Mouse (Mus musculus) erythroblast, embryonic 14.5 days (primary cell): ENCODE measurements around the gene Ngfr. TPM values are rescaled to one million over a fixed set of nuclear protein-coding genes. Genes with fewer than 3 reads are reported as not detected.

Experiments used
- H3K27me3 ChIP-seq: 2 replicates; pipeline ENCODE4 v1.6.1; 2012; ENCODE audit warnings: inconsistent platforms; ENCODE audit not compliant: control insufficient read depth
- H3K36me3 ChIP-seq: 2 replicates; pipeline ENCODE4 v1.6.1; 2012; ENCODE audit warnings: mild to moderate bottlenecking, inconsistent platforms; ENCODE audit not compliant: control insufficient read depth
- H3K4me1 ChIP-seq: 2 replicates; pipeline ENCODE4 v1.6.1; 2012; ENCODE audit warnings: inconsistent platforms; ENCODE audit not compliant: control insufficient read depth
- H3K4me3 ChIP-seq: replicated peaks from 2 replicates; pipeline ENCODE3; 2012; ENCODE audit warnings: moderate library complexity, mild to moderate bottlenecking, inconsistent platforms
- H3K9me3 ChIP-seq: 2 replicates; pipeline ENCODE4 v1.6.1; 2012; ENCODE audit warnings: low read length, inconsistent platforms, mixed read lengths; ENCODE audit not compliant: control insufficient read depth
- GATA1 ChIP-seq: IDR thresholded peaks from 2 replicates; pipeline ENCODE4 v1.6.1; 2012; ENCODE audit warnings: low read length, inconsistent platforms, mixed read lengths
- TAL1 ChIP-seq: IDR thresholded peaks from 3 replicates; pipeline ENCODE4 v1.6.1; 2012; ENCODE audit warnings: low read length, inconsistent platforms, mixed read lengths
- polyA plus RNA-seq: library from polyadenylated mRNA; stranded (reverse); fragments of >175 nt; gene quantifications from 2 replicates; pipeline ENCODE4 v1.2.3, GENCODE M21; 2012

Gene Ngfr
- polyA plus RNA-seq, 1 experiment, result 0.02 TPM

- peaks cover 4% of the 10 kb centered on the region; the same call in 1 of the 2 replicates for H3K4me1 ChIP-seq
- TF ChIP-seq GATA1 (no peak), TAL1 (no peak)
- no peaks in the 10 kb centered on the region; the same call in 1 of the 2 replicates for H3K9me3 ChIP-seq
- no peak overlapping the region for H3K4me3 ChIP-seq
- H3K27me3 ChIP-seq, result peaks cover 38% of the 10 kb centered on the region
- no peaks in the 10 kb centered on the region for H3K36me3 ChIP-seq
Measured at GRCm38 (mm10) chr11:95574786-95575334, 12.7 kb downstream of the Ngfr start.

GRCm38 (mm10) chr11:95572227-95572626, 15.3 kb downstream of the Ngfr start:
- no peaks in the 10 kb centered on the region for H3K9me3 ChIP-seq
- H3K36me3 ChIP-seq, result no peaks in the 10 kb centered on the region
- H3K4me1 ChIP-seq, result no peaks in the 10 kb centered on the region
- H3K27me3 ChIP-seq, result peaks cover 14% of the 10 kb centered on the region
- TF ChIP-seq TAL1 (no peak), GATA1 (no peak)
- H3K4me3 ChIP-seq, result no peak overlapping the region

DNA sequence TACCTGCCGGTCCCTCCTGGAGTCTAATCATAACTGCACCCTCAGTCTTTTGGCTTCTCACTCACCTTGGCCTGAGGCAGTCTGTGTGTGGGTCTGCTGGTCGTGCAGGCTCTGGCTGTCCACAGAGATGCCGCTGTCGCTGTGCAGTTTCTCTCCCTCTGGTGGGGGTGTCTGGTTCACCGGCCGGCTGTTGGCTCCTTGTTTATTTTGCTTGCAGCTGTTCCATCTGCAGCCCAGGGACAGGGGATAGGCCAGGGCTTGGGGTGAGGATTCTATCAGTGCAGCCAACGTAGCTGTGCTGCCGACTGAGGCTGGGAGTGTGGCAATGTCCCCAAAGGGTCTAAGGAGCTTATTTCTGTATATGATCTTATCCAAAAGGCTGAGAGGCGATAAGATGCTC, 15.8 kb downstream of the Ngfr start:
- Histone ChIP-seq H3K27me3 (peaks cover 14% of the 10 kb centered on the region), H3K4me1 (no peaks in the 10 kb centered on the region), H3K4me3 (no peak overlapping the region), H3K9me3 (no peaks in the 10 kb centered on the region), H3K36me3 (no peaks in the 10 kb centered on the region)
- TF ChIP-seq TAL1, result no peak
- TF ChIP-seq GATA1, result no peak

DNA sequence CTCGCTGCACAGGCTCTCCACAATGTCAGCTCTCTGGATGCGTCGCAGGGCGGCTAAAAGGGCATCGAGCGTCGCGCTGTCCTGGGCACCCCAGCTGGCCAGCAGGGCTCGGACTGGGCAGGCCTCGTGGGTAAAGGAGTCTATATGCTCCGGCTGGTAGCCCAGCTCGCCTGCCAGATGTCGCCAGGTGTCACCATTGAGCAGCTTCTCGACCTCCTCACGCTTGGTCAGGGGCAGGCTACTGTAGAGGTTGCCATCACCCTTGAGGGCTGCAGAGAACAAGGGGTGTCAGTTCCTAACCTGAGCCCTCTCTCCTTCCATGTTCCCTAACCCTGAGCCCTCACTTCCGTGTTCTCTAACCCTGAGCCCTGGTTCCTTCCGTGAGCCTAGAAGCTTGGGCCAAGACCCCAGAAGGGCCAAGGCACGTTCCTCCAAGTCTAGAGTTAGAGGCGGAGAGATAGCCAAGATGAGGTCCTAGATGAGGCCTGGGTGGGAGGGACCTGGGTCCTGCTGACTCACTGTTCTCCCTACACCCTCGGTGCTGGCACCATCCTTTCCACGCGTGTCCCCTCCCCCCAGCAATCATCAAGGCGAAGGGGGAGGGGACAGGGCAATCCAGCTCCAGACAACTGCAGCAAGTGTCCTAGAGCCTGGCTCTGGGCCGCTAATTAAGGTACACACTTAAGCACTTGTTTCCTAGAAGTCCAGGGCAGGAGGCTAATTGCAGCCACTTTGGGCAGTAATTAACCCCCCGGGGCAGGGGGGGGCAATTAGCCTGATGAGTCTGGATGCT, 16.5 kb downstream of the Ngfr start:
- no peak for TF ChIP-seq TAL1
- no peak for TF ChIP-seq GATA1
- Histone ChIP-seq H3K9me3 (no peaks in the 10 kb centered on the region), H3K27me3 (peaks cover 14% of the 10 kb centered on the region), H3K36me3 (no peaks in the 10 kb centered on the region), H3K4me3 (no peak overlapping the region), H3K4me1 (no peaks in the 10 kb centered on the region)

- TF ChIP-seq GATA1 (no peak), TAL1 (no peak)
- peaks cover 10% of the 10 kb centered on the region for H3K27me3 ChIP-seq
- H3K9me3 ChIP-seq, result no peaks in the 10 kb centered on the region
- no peak overlapping the region for H3K4me3 ChIP-seq
- H3K4me1 ChIP-seq, result no peaks in the 10 kb centered on the region
- no peaks in the 10 kb centered on the region for H3K36me3 ChIP-seq
Measured at GRCm38 (mm10) chr11:95569908-95570307, 17.6 kb downstream of the Ngfr start.

- H3K4me1 ChIP-seq, result no peaks in the 10 kb centered on the region
- H3K36me3 ChIP-seq, result no peaks in the 10 kb centered on the region
- TF ChIP-seq TAL1, result no peak
- TF ChIP-seq GATA1, result no peak
- no peak overlapping the region for H3K4me3 ChIP-seq
- H3K9me3 ChIP-seq, result peaks cover 5% of the 10 kb centered on the region
- H3K27me3 ChIP-seq, result peaks cover 10% of the 10 kb centered on the region
Measured at GRCm38 (mm10) chr11:95567936-95568715, 19.4 kb downstream of the Ngfr start.

DNA sequence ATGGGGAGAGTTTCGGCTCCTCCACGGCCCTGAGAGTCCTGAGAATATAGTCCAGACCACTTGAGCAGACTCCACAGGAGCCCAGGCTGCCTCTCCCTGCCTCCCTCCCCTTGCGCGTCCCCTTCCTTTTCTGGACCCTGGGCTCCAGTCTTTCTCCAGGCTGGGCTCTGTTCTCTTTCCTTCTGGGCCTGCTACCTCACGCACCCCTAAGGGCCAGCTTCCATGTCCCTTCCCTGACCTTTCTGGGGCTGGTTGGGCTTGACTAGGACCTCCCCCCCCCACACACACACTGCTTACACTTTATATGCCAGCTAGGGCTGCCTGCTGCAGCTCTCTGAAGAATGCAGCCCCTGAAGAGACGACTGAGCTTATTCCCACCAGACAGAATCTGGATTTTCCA, 20.2 kb downstream of the Ngfr start:
- Histone ChIP-seq H3K4me1 (no peaks in the 10 kb centered on the region), H3K4me3 (no peak overlapping the region), H3K27me3 (peaks cover 10% of the 10 kb centered on the region), H3K36me3 (no peaks in the 10 kb centered on the region), H3K9me3 (peaks cover 5% of the 10 kb centered on the region)
- TF ChIP-seq TAL1, result no peak
- no peak for TF ChIP-seq GATA1

DNA sequence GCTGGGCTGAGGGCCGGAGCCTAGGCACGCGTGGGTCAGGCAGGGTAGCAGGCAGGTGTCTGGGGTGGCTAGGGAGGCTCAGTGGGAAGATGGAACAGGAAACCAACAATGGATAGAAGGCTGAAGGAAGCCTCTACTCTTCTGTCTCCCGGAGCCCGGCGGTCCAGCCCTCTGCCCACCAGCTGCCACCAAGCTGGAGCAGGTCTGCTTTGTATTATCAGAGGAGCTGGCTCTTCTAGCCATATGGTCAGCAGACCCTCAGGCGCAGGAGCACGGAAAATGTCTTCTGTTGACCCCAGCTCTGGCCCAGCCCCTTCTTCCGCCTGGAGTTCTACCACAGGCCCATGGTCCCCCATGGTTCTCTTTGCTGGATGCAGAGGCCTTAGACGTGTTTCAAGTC, 22.2 kb downstream of the Ngfr start:
- Histone ChIP-seq H3K4me3 (no peak overlapping the region), H3K27me3 (no peaks in the 10 kb centered on the region), H3K4me1 (no peaks in the 10 kb centered on the region), H3K9me3 (peaks cover 5% of the 10 kb centered on the region), H3K36me3 (no peaks in the 10 kb centered on the region)
- TF ChIP-seq GATA1, result no peak
- TF ChIP-seq TAL1, result no peak

GRCm38 (mm10) chr11:95563849-95564248, 23.7 kb downstream of the Ngfr start:
- Histone ChIP-seq H3K36me3 (no peaks in the 10 kb centered on the region), H3K9me3 (peaks cover 5% of the 10 kb centered on the region), H3K4me3 (no peak overlapping the region), H3K27me3 (no peaks in the 10 kb centered on the region), H3K4me1 (no peaks in the 10 kb centered on the region)
- TF ChIP-seq GATA1 (no peak), TAL1 (no peak)
